Mouse (Mus musculus) brain, embryonic 14.5 days (tissue): ENCODE data around the gene Pacsin1. TPM values are rescaled to one million over a fixed set of nuclear protein-coding genes. Genes with fewer than 3 reads are reported as not detected.
A peak's percentile ranks its signal among the peaks of the same experiment; 100 is the strongest.

Experiments used
- DNase-seq: peaks from one replicate; pipeline ENCODE4 v3.0.0-alpha.2; 2011; ENCODE audit warnings: low read depth
- CTCF ChIP-seq: fragments of 200-500 bp; IDR thresholded peaks from 2 replicates; pipeline ENCODE4 v1.5.1; 2012; ENCODE audit warnings: inconsistent platforms, mild to moderate bottlenecking, moderate library complexity, borderline replicate concordance; ENCODE audit not compliant: insufficient read depth, insufficient read length; ENCODE audit errors: extremely low read depth
- POLR2A ChIP-seq: fragments of 200-500 bp; IDR thresholded peaks from 2 replicates; pipeline ENCODE4 v1.6.1; 2012; ENCODE audit warnings: mild to moderate bottlenecking, inconsistent platforms, borderline replicate concordance; ENCODE audit not compliant: poor library complexity, insufficient read depth, insufficient read length, severe bottlenecking; ENCODE audit errors: extremely low read depth
- polyA plus RNA-seq: library from polyadenylated mRNA; depleted of rRNA; stranded (reverse); fragments of >200 nt; gene quantifications from 2 replicates; pipeline ENCODE4 v1.2.3, GENCODE M21; 2012

The Pacsin1 gene
- polyA plus RNA-seq, 1 experiment, result 27.8 TPM

GRCm38 (mm10) chr17:27690993-27691693 lies 35.8 kb downstream of the Pacsin1 start:
- TF ChIP-seq CTCF (no peak), POLR2A (no peak)
- no peak for DNase-seq

- no peak for TF ChIP-seq POLR2A
- no peak for TF ChIP-seq CTCF
- DNase-seq, result no peak
Observed at GRCm38 (mm10) chr17:27699641-27700244, 44.4 kb downstream of the Pacsin1 start.

GRCm38 (mm10) chr17:27700812-27701211 lies 45.5 kb downstream of the Pacsin1 start:
- no peak for DNase-seq
- TF ChIP-seq POLR2A, result no peak
- TF ChIP-seq CTCF, result no peak

- DNase-seq, result no peak
- TF ChIP-seq CTCF (no peak), POLR2A (no peak)
Observed at GRCm38 (mm10) chr17:27701856-27702255, 46.5 kb downstream of the Pacsin1 start.

GRCm38 (mm10) chr17:27702518-27702917 lies 47.2 kb downstream of the Pacsin1 start:
- peak; percentile 78 for TF ChIP-seq CTCF
- TF ChIP-seq POLR2A, result no peak
- peak; percentile 66 for DNase-seq

- no peak for TF ChIP-seq CTCF
- TF ChIP-seq POLR2A, result no peak
- DNase-seq, result peak; percentile 71
Observed at GRCm38 (mm10) chr17:27703961-27704621, 48.8 kb downstream of the Pacsin1 start.

- TF ChIP-seq CTCF (no peak), POLR2A (no peak)
- no peak for DNase-seq
Observed at GRCm38 (mm10) chr17:27705661-27706060, 50.4 kb downstream of the Pacsin1 start.

- TF ChIP-seq POLR2A (no peak), CTCF (no peak)
- DNase-seq, result peak; percentile 93
Observed at GRCm38 (mm10) chr17:27707954-27708661, 52.8 kb downstream of the Pacsin1 start.

GRCm38 (mm10) chr17:27709650-27710049 lies 54.3 kb downstream of the Pacsin1 start:
- no peak for TF ChIP-seq POLR2A
- TF ChIP-seq CTCF, result no peak
- DNase-seq, result no peak

- no peak for TF ChIP-seq POLR2A
- no peak for TF ChIP-seq CTCF
- peak; percentile 74 for DNase-seq
Observed at GRCm38 (mm10) chr17:27712832-27713231, 57.5 kb downstream of the Pacsin1 start.

GRCm38 (mm10) chr17:27716804-27717203 lies 61.5 kb downstream of the Pacsin1 start:
- DNase-seq, result peak; percentile 53
- no peak for TF ChIP-seq POLR2A
- TF ChIP-seq CTCF, result no peak
